ENCODE assay signal across 8 mouse cellular contexts in the genomic region with DNA sequence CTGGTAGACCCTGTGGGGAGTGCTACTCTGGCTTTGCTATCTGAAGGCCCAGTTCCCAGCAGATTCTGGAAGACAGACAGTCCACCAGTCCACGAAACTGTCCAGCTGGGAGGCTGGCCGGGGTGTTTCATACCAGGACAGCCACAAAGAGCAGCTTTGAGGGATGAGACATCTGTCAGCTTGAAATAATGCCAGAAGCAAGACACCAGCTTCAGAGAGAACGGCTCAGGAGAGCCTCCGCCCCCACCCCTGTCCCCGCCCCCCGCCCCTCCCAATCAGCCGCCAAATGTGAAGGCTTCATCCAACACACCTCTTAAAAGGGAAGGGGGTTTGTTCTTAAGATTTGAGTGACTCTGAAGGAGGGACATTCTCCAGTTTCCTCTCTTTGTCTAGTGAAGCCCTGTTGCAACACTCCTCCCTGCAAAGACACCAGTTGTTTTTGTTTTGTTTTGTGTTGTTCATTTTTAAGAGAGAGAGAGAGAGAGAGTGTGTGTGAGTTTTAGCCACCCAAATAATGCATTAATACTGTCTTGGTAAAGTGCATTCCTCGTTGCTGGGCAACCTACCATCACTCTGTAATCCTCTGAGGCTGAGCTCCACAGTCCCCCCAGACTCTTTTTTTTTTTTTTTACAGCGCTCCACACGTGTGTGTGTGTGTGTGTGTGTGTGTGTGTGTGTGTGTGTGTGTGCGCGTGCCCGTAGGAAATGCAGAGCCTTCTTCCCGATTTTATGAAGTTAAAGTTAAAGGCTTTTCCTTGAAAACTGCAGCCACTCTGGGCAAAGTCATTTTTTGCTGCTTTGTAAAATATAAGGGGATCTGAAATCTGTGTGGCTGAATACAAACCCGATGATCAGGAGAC.
DNase-seq lines count a peak whose midpoint lies in the region; ATAC-seq lines count a peak whose summit lies in the region.

No protein-coding gene starts in this region.

- peak overlapping the region; percentile 38 for H3K4me3 ChIP-seq in embryonic facial prominence, embryonic 10.5 days
- H3K4me3 ChIP-seq in heart, embryonic 12.5 days = no peak overlapping the region
- H3K4me3 ChIP-seq in midbrain, embryonic 12.5 days = 0 out of 2 replicates have a peak overlapping the region, but pooled peaks have one; percentile 5

- no peaks in the 10 kb centered on the region for H3K9me3 ChIP-seq in embryonic facial prominence, embryonic 10.5 days
- no peaks in the 10 kb centered on the region for H3K9me3 ChIP-seq in heart, embryonic 12.5 days (replicated peaks)
- H3K9me3 ChIP-seq in midbrain, embryonic 12.5 days = no peaks in the 10 kb centered on the region

- H3K36me3 ChIP-seq in embryonic facial prominence, embryonic 10.5 days (replicated peaks) = no peaks in the 10 kb centered on the region
- no peaks in the 10 kb centered on the region for H3K36me3 ChIP-seq in heart, embryonic 12.5 days
- no peaks in the 10 kb centered on the region for H3K36me3 ChIP-seq in midbrain, embryonic 12.5 days

- peak; percentile 17 for DNase-seq in left cerebral cortex, adult 11 months (ENCODE audit: low spot score)
- DNase-seq in left cerebral cortex, postnatal 36 days (ENCODE audit: low spot score in 2 of 2) = no peak
- DNase-seq in embryonic facial prominence, embryonic 10.5 days (ENCODE audit: low spot score) = peak; percentile 74
- DNase-seq in layer of hippocampus, adult 8-10 months (ENCODE audit: low spot score in 2 of 2) = peak; percentile 21 to 22
- DNase-seq in thymus, postnatal 14 days = no peak
- no peak for DNase-seq in adipocyte (ENCODE audit: low spot score)

- no peak for ATAC-seq in heart, embryonic 12.5 days (ENCODE audit: insufficient number of reproducible peaks, low FRiP score)
- ATAC-seq in midbrain, embryonic 12.5 days (ENCODE audit: low FRiP score, low read depth) = peak; percentile 81

- H3K27ac ChIP-seq in embryonic facial prominence, embryonic 10.5 days (replicated peaks) = peak overlapping the region; percentile 78
- no peak overlapping the region for H3K27ac ChIP-seq in heart, embryonic 12.5 days (ENCODE audit: poor library complexity, severe bottlenecking)
- peak overlapping the region; percentile 73 for H3K27ac ChIP-seq in midbrain, embryonic 12.5 days (replicated peaks)

- no peaks in the 10 kb centered on the region for H3K27me3 ChIP-seq in embryonic facial prominence, embryonic 10.5 days (replicated peaks; ENCODE audit: low read depth, poor library complexity, severe bottlenecking)
- H3K27me3 ChIP-seq in heart, embryonic 12.5 days (replicated peaks) = 0 out of 2 replicates have a peak, but pooled peaks cover 4% of the 10 kb centered on the region
- peaks cover 8% of the 10 kb centered on the region; the same call in 1 of the 2 replicates for H3K27me3 ChIP-seq in midbrain, embryonic 12.5 days

- 15% methylated on average over 15 of the region's 15 CpGs for WGBS in embryonic facial prominence, embryonic 10.5 days
- WGBS in heart, embryonic 12.5 days = 15% methylated on average over 15 of the region's 15 CpGs
- WGBS in midbrain, embryonic 12.5 days = 2% methylated on average over 15 of the region's 15 CpGs

- H3K4me1 ChIP-seq in embryonic facial prominence, embryonic 10.5 days = peaks cover 66% of the 10 kb centered on the region
- H3K4me1 ChIP-seq in heart, embryonic 12.5 days (replicated peaks) = peaks cover 22% of the 10 kb centered on the region
- H3K4me1 ChIP-seq in midbrain, embryonic 12.5 days = peaks cover 52% of the 10 kb centered on the region

- H3K9ac ChIP-seq in heart, embryonic 12.5 days = 0 out of 2 replicates have a peak overlapping the region, but pooled peaks have one; percentile 35
- H3K9ac ChIP-seq in midbrain, embryonic 12.5 days (replicated peaks) = peak overlapping the region; percentile 28; the same call in 1 of the 2 replicates

- intact Hi-C loops in left cerebral cortex, postnatal 36 days (cut with DNase I) = no loop called here

- peak overlapping the region; percentile 46 for H3K4me2 ChIP-seq in heart, embryonic 12.5 days
- H3K4me2 ChIP-seq in midbrain, embryonic 12.5 days (replicated peaks) = peak overlapping the region; percentile 43

Comparison
In these comparisons a context has a peak if more than half of its experiments do, and no peak if none do; other contexts are left out.
1. DNase-seq: peak in left cerebral cortex, adult 11 months (single experiment), embryonic facial prominence, embryonic 10.5 days (single experiment) and layer of hippocampus, adult 8-10 months (2 of 2); none in left cerebral cortex, postnatal 36 days (0 of 2), thymus, postnatal 14 days (single experiment) and adipocyte (single experiment).